Mouse (Mus musculus) naive thymus-derived CD4-positive, alpha-beta T cell, adult 2 months (primary cell): ENCODE measurements around the gene Cyp2d22.

Experiments used
- DNase-seq: peaks from one replicate; pipeline ENCODE4 v3.0.0-alpha.2; 2011; ENCODE audit warnings: low read depth

The Cyp2d22 gene

DNA sequence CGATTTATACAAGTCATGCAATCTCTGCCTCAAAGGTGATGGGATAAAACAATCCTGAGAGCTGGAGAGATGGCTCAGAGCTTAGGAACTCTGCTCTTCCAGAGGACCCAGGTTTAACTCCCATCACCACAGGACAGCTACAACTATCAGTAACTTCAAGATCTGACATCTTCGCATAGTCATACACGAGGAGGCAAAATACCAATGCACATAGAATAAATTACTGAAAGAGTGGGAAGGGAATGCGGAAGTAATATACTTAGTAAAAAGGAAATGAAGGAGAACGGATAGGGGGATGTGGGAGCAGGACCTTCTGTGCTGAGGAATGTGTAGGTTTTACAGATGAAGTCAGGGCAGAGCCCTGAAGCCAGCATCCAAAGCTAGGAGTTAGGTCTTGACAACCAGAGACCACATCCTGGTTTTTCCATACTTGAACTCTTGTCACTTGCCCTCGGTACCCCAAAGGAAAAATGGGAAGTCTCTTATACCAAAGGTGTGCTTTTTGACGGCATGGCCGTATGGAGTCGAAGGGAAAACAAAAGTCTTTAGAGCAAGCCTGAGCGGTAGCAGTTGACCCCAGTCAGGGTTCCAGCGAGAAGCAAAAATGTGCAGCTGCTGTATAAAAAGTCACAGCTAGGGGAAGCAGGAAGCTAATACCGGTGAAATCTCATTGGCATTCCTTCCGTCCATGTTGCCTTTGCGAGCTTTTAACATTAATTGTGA lies 33.3 kb downstream of the Cyp2d22 start:
- peak; percentile 45 for DNase-seq

DNA sequence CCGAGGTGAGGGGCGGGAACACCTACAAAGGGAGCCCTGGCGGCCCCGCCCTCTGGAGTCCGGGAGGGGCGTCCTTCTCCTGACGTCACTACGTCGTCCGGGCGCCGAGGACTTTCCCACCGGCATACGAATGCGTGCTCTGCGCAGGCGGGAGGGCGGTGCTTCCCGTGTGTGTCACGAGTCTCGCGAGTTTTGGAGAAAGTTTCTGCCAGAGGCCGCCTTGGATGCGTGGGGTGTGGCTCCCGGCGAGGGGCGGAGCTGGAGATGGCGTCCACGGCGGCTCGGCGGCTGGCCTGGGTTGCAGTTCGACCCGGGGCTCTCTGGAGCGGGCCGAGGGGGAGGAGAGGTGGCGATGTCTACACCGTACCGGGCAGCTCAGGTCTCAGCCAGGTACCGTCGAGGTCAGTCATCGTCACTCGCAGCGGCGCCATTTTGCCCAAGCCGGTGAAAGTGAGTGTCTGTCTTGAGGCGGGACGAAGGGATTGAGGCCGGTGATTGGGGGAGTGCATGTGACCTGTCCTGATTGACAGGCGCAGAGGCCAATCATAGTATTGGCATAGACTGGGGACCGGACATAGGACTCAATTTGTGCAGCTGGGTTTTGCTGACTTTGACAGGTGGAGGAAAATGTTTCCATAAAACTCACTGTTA lies 34.1 kb downstream of the Cyp2d22 start:
- peak; percentile 100 for DNase-seq

DNA sequence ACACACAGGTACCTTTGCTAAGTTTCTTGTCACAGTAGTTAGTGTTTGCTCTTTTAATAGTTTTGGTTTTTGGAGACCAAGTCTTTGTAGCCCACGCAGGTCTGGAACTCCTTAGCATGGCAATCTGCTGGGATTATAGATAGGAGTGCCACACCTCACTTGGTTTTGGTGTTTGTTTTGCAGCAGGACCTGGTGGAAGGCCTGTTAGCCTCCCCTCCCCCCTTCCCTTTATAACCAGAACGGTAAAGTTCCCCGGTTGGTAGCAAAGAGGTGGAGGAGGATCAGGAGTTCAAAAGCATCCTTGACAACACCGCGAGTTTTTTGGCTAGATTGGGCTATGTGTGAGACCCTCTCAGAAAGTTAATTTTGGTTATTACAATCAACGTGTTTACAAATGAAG lies 35.1 kb downstream of the Cyp2d22 start:
- DNase-seq = peak; percentile 18

GRCm38 (mm10) chr15:82343368-82344287 lies 36.4 kb downstream of the Cyp2d22 start:
- no peak for DNase-seq

DNA sequence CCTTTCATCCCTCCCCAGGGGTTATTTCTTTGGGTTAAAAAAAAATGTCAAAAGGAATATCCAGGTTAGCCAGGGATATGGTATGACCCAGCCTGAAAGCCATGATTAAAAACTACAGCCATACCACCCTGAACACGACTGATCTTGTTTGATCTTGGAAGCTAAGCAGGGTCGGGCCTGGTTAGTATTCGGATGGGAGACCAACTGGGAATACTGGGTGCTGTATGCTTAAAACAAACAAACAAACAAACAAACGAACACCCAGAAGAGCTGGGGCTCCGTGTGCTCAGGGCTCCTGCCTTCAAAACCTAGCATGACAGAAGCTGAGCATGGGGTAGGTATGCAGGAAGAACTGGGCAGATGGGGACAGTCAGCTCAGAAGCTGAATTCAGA lies 37.5 kb downstream of the Cyp2d22 start:
- DNase-seq = peak; percentile 35

DNA sequence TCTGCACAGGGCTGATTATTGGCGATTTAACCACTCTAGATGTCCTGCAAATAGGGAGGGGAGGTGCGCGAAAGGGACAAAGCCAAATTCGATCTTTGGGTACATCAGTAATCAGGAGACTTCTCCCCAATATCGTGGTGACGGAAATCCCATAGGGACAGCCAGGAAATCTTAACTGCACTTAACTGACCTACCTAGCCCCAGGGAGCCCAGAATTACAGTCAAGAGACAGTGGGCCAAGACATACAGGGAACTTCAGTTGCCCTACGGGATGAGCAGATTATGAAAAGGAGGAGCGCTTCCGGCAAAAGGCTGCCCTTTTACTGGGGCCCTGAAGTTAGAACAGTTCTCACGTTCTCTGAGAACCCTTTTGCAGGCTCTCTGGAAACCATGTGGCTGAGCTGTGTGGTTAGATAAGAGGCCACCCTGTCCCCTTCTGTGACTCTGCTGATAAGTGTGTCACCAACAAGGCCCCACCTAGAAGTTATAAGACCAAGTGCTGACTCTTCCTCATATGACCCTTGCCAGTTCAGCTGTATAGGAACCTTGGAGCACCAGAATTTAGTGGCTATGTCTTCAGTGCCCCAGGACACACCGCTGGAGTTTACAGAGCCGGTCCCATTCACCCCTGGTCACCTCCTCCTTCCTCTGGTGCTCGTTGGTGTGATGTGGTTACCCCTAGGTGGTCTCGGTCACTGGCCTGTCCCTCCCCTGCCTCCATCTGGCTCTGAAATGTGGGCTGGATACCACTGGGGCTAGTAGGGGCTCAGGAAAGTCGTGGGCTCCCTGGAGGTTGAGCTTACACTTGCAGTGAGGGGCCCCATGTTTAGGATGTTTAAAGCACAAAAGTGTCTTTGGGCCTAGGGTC lies 38.2 kb downstream of the Cyp2d22 start:
- DNase-seq = peak; percentile 47

- peak; percentile 28 for DNase-seq
Observed at GRCm38 (mm10) chr15:82341036-82341501, 39.0 kb downstream of the Cyp2d22 start.

DNA sequence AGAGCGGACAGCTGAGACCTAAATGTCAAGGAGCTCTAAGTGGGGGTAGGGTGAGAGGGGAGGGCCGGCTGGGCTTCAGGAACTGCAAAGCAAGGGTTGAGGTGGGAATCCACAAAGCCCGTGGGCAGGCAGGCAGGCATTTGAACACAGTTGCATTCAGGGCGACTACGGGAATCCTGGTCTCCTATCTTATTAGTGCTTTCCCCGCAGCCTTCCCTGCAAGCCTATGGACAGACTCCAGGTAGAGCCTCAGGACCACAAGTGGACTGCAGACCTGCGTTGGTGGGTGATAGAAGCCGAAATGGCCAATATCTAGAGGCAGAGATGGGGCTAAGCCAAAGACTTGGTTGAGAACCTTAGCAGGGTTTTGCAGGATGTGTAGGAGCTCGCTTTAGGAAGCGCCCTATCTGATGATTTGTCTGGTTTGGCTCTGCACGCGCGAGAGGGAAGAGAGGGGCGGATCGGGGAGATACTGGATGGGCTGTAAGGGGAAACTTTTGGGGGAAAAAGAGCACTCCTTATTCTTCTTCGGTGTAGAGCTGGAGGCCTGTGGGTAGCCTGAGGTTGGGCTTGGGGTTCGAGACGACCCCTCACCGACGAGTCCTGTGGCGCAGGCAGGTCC lies 39.5 kb downstream of the Cyp2d22 start:
- peak; percentile 24 for DNase-seq

GRCm38 (mm10) chr15:82339634-82340254 lies 40.3 kb downstream of the Cyp2d22 start:
- DNase-seq = peak; percentile 26

DNA sequence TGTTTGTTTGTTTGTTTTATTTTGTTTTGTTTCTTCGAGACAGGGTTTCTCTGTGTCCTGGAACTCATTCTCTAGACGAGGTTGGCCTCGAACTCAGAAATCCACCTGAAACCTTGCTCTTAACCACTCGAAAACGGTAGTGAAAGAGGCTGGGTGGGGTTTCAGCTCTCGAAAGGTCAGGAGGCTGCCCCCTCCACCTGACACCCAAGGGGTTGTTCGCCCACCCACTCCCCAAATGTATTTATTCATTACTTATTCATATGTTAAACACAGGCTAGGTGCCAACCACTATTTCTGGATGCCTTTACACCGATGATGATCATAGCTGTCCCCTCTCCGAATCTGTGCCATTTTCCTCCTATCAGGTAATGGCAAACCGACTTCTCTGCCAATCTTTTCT lies 40.9 kb downstream of the Cyp2d22 start:
- DNase-seq = no peak

DNA sequence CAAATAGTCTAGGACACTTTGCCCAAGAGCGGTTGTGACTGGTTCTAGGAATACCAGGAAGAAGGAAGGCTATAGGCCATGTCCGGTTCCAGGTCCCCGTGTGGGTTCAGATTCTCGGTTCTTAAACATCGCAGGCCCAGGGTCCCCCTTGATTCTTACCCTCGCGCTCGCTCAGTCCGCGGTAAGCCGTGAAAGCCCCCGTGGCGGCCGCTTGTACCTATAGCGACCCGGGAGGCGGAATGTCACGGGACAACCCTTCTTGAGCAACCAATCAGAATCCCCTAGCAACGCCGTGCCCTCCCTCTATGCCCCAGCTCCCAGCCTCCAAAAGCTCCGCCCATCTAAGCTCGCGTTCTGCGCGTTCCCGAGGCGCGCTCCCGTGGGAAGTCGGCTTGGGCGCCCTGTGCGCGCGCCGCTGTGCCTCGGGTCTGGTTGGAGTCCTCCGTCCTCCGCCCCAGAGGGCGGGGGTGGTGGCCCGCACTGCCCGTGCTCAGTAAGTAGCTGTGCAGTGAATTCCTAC lies 41.4 kb downstream of the Cyp2d22 start, which contains the start of the genes Naga, Pheta2 and Smdt1:
Naga (minus strand) TSS at position 333 of the 520 bp plus-strand sequence.
Pheta2 (plus strand) TSS at position 350 of the 520 bp plus-strand sequence.
Smdt1 (plus strand) TSS at position 367 of the 520 bp plus-strand sequence.
- peak; percentile 96 for DNase-seq

DNA sequence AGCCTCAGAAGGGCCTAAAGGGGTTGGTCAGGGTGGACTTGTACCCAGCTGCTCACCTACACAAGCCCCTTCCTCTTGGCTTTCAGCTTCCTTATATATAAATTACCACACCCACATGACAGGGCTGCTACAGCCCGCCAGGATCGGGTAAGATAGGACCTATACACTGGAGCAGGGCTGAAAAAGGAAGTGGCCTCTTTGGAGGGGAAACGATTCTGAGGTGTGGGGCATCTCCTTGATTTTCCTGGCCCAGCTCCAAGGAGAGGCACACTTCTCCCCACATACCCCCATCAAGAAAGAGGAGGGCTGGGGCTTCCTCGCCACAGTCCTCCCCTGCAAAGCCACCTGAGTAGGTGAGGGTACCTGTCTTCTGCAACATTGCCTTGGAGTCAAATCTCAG lies 42.2 kb downstream of the Cyp2d22 start:
- peak; percentile 45 for DNase-seq

- DNase-seq = no peak
Observed at GRCm38 (mm10) chr15:82336629-82337028, 43.4 kb downstream of the Cyp2d22 start.

- DNase-seq = no peak
Observed at GRCm38 (mm10) chr15:82335194-82335593, 44.9 kb downstream of the Cyp2d22 start.

DNA sequence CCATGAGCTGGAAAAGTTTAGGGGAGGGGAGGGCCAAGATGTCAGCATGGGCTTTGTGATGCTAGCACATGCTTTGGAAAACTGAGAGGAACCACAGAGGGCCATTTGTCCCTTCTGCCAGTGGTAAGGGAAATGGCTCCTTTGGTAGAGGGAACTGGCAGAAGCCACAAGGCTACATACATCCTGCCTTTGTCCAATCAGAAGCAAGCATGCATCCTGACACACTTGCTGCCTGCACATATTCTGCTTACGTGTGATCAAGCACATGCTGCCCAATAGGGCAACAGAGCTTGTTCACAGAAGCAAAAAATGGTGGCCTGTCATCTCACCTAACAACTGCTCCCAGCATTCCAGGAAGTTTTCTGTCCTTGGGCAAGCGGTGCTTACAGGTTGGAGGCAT lies 54.7 kb downstream of the Cyp2d22 start:
- peak; percentile 21 for DNase-seq

DNA sequence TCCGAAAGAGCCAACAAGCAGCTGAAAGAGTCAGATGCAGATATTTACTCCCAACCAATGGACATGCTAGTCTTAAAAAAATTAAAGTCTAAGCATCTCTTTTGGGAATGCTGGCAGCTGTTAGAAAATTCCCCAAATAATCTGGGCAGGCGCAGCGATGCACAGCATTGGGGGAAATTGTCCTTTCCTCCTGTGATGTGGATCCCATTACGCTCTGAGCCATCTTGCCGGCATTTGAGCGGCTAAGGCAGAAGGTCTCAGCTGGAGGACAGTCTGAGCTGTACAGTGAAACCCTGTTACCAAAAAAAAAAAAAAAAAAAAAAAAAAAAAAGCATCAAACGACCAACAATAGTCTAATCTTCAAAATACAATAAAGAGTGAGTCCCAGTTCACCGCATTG lies 57.9 kb downstream of the Cyp2d22 start:
- no peak for DNase-seq
